Mouse (Mus musculus) heart, postnatal 0 days (tissue): ENCODE measurements around the gene Rcan1. TPM values are rescaled to one million over a fixed set of nuclear protein-coding genes. Genes with fewer than 3 reads are reported as not detected.
A peak's percentile ranks its signal among the peaks of the same experiment; 100 is the strongest.

ENCODE experiments used
- ATAC-seq: fragments of 200-750 bp; cut with Nextera tagmentation; 2 replicates; pipeline ENCODE4 v1.8.0; 2017; ENCODE audit warnings: low read depth, moderate number of reproducible peaks, moderate library complexity; ENCODE audit not compliant: insufficient read depth
- DNase-seq: peaks from one replicate; pipeline ENCODE4 v3.0.0-alpha.2; 2016; ENCODE audit warnings: low spot score
- H3K27ac ChIP-seq: fragments of 300-500 bp; sonication (generic); 2 replicates; pipeline ENCODE4 v1.5.1; 2014; ENCODE audit warnings: low read depth, mild to moderate bottlenecking
- H3K27me3 ChIP-seq: fragments of 300-500 bp; sonication (generic); 2 replicates; pipeline ENCODE4 v1.6.1; 2014; ENCODE audit warnings: low read length, mixed read lengths; ENCODE audit not compliant: control insufficient read depth, insufficient read depth
- H3K36me3 ChIP-seq: fragments of 300-500 bp; sonication (generic); replicated peaks from 2 replicates; pipeline ENCODE4 v1.6.1; 2014; ENCODE audit warnings: low read length, mixed read lengths; ENCODE audit not compliant: control insufficient read depth, insufficient read depth
- H3K4me1 ChIP-seq: fragments of 300-500 bp; sonication (generic); 2 replicates; pipeline ENCODE4 v1.6.1; 2014; ENCODE audit warnings: antibody characterized with exemption; ENCODE audit not compliant: control insufficient read depth, insufficient read depth
- H3K4me2 ChIP-seq: fragments of 300-500 bp; sonication (generic); 2 replicates; pipeline ENCODE4 v1.6.1; 2014; ENCODE audit warnings: low read depth, mild to moderate bottlenecking, low read length, moderate library complexity
- H3K4me3 ChIP-seq: fragments of 300-500 bp; sonication (generic); 2 replicates; pipeline ENCODE4 v1.5.1; 2014; ENCODE audit warnings: low read depth, low read length
- H3K9ac ChIP-seq: fragments of 300-500 bp; sonication (generic); replicated peaks from 2 replicates; pipeline ENCODE4 v1.6.1; 2014; ENCODE audit warnings: low read depth, low read length, mixed read lengths
- H3K9me3 ChIP-seq: fragments of 300-500 bp; sonication (generic); replicated peaks from 2 replicates; pipeline ENCODE4 v1.6.1; 2016; ENCODE audit warnings: low read length; ENCODE audit not compliant: control insufficient read depth
- CTCF ChIP-seq: IDR thresholded peaks from 2 replicates; pipeline ENCODE4 v1.5.1; 2016; ENCODE audit warnings: antibody characterized with exemption, control low read depth, low read depth
- EP300 ChIP-seq: IDR thresholded peaks from 2 replicates; pipeline ENCODE4 v1.6.1; 2016; ENCODE audit warnings: antibody characterized with exemption, low read depth
- WGBS: fragments of 180-500 bp; shearing (Covaris S2); extraction: QIAGEN DNeasy Blood & Tissue Kit; methylation state at CpG from one replicate; pipeline ENCODE4 v1.1.7; 2014; 5-methylcytosine and 5-hydroxymethylcytosine counted together
- polyA plus RNA-seq: library from polyadenylated mRNA; unstranded; fragments of >200 nt; fragmentation: Nextera tagmentation; extraction: Ambion mirVana; gene quantifications from 2 replicates; pipeline ENCODE4 v1.2.1, GENCODE M21; 2015
- total RNA-seq: library from RNA; depleted of rRNA; stranded (reverse); fragments of >200 nt; gene quantifications from 2 replicates; pipeline ENCODE4 v1.2.3, GENCODE M21; 2014; ENCODE audit warnings: low replicate concordance

The Rcan1 gene
- total and polyA plus RNA-seq, 2 experiments from 2014 or later = 64.6 to 83.7 TPM

- DNase-seq = no peak
- Histone ChIP-seq H3K4me1 (peaks cover 40% of the 10 kb centered on the region), H3K4me3 (peak overlapping the region; percentile 37), H3K9ac (peak overlapping the region; percentile 55), H3K27ac (peak overlapping the region; percentile 92), H3K4me2 (peak overlapping the region; percentile 63), H3K27me3 (no peaks in the 10 kb centered on the region), H3K36me3 (no peaks in the 10 kb centered on the region), H3K9me3 (no peaks in the 10 kb centered on the region)
- 8% methylated on average over 9 of the region's 9 CpGs for WGBS
- no peak for TF ChIP-seq CTCF
- TF ChIP-seq EP300 = no peak
- peak; percentile 71 for ATAC-seq
Observed at GRCm38 (mm10) chr16:92358734-92359133, 111.9 kb downstream of the Rcan1 start.

GRCm38 (mm10) chr16:92357566-92357965, 113.1 kb downstream of the Rcan1 start:
- H3K27ac ChIP-seq = peak overlapping the region; percentile 92
- 78% methylated on average over 10 of the region's 10 CpGs for WGBS
- ATAC-seq = no peak
- H3K4me1 ChIP-seq = peaks cover 40% of the 10 kb centered on the region
- H3K9ac ChIP-seq = 0 out of 2 replicates have a peak overlapping the region, but pooled peaks have one; percentile 11
- no peak for TF ChIP-seq EP300
- no peak for TF ChIP-seq CTCF
- H3K27me3 ChIP-seq = no peaks in the 10 kb centered on the region
- H3K36me3 ChIP-seq = no peaks in the 10 kb centered on the region
- peak overlapping the region; percentile 10; the same call in 1 of the 2 replicates for H3K4me3 ChIP-seq
- peak overlapping the region; percentile 63 for H3K4me2 ChIP-seq
- no peak for DNase-seq
- H3K9me3 ChIP-seq = no peaks in the 10 kb centered on the region

DNA sequence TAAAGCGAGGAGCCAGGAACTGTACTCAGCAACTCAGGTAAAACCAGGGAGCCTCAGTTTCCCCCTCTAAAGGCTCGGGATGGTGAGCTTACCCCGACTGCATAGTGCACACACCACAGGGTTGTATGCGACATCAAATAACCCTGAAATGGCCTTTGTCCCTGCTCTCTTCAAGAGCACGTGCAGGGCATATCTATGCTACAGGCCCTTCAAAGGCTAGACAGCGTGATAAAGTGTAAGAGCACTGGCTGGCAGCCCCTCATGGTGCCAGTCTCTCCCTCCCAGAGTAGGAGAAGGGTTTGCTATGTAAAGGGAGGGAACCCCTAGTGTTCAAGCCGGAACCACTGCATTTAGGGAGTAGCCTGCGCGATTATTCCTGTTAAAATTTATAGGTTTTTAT, 113.6 kb downstream of the Rcan1 start:
- H3K27me3 ChIP-seq = no peaks in the 10 kb centered on the region
- TF ChIP-seq CTCF (no peak), EP300 (no peak)
- peaks cover 40% of the 10 kb centered on the region for H3K4me1 ChIP-seq
- H3K9me3 ChIP-seq = no peaks in the 10 kb centered on the region
- H3K36me3 ChIP-seq = no peaks in the 10 kb centered on the region
- 43% methylated on average over 9 of the region's 9 CpGs for WGBS
- DNase-seq = peak; percentile 55
- peak overlapping the region; percentile 48; the same call in 1 of the 2 replicates for H3K9ac ChIP-seq
- peak; percentile 69 for ATAC-seq
- peak overlapping the region; percentile 92 for H3K27ac ChIP-seq
- peak overlapping the region; percentile 63 for H3K4me2 ChIP-seq
- no peak overlapping the region for H3K4me3 ChIP-seq

GRCm38 (mm10) chr16:92355982-92356381, 114.7 kb downstream of the Rcan1 start:
- Histone ChIP-seq H3K27ac (peak overlapping the region; percentile 92), H3K4me1 (peaks cover 40% of the 10 kb centered on the region), H3K9ac (peak overlapping the region; percentile 48; the same call in 1 of the 2 replicates), H3K4me2 (peak overlapping the region; percentile 17), H3K27me3 (no peaks in the 10 kb centered on the region), H3K9me3 (no peaks in the 10 kb centered on the region), H3K36me3 (no peaks in the 10 kb centered on the region), H3K4me3 (no peak overlapping the region)
- WGBS = 23% methylated on average over 11 of the region's 11 CpGs
- DNase-seq = no peak
- 0 out of 2 replicates have a peak, but pooled peaks have one; percentile 19 for ATAC-seq
- TF ChIP-seq EP300 (no peak), CTCF (no peak)

GRCm38 (mm10) chr16:92355366-92355765, 115.3 kb downstream of the Rcan1 start:
- no peaks in the 10 kb centered on the region for H3K27me3 ChIP-seq
- peak overlapping the region; percentile 92 for H3K27ac ChIP-seq
- TF ChIP-seq EP300 = no peak
- no peak for TF ChIP-seq CTCF
- no peak overlapping the region for H3K4me3 ChIP-seq
- DNase-seq (no peak), ATAC-seq (no peak)
- H3K4me2 ChIP-seq = no peak overlapping the region
- H3K9me3 ChIP-seq = no peaks in the 10 kb centered on the region
- H3K9ac ChIP-seq = 0 out of 2 replicates have a peak overlapping the region, but pooled peaks have one; percentile 48
- peaks cover 40% of the 10 kb centered on the region for H3K4me1 ChIP-seq
- WGBS = 60% methylated on average over 5 of the region's 5 CpGs
- H3K36me3 ChIP-seq = no peaks in the 10 kb centered on the region

- no peak overlapping the region for H3K4me3 ChIP-seq
Observed at GRCm38 (mm10) chr16:92353897-92354296, 116.8 kb downstream of the Rcan1 start.

More at GRCm38 (mm10) chr16:92353897-92354296, 116.8 kb downstream of the Rcan1 start:
- Histone ChIP-seq H3K9ac (no peak overlapping the region), H3K27me3 (no peaks in the 10 kb centered on the region), H3K36me3 (no peaks in the 10 kb centered on the region), H3K4me1 (peaks cover 37% of the 10 kb centered on the region), H3K27ac (peak overlapping the region; percentile 92; the same call in 1 of the 2 replicates), H3K9me3 (no peaks in the 10 kb centered on the region), H3K4me2 (no peak overlapping the region)
- WGBS = 81% methylated on average over 2 of the region's 2 CpGs
- no peak for DNase-seq
- TF ChIP-seq CTCF = no peak
- TF ChIP-seq EP300 = no peak
- no peak for ATAC-seq
